Comparison of ENCODE assay signal across 11 mouse cellular contexts in the genomic region with DNA sequence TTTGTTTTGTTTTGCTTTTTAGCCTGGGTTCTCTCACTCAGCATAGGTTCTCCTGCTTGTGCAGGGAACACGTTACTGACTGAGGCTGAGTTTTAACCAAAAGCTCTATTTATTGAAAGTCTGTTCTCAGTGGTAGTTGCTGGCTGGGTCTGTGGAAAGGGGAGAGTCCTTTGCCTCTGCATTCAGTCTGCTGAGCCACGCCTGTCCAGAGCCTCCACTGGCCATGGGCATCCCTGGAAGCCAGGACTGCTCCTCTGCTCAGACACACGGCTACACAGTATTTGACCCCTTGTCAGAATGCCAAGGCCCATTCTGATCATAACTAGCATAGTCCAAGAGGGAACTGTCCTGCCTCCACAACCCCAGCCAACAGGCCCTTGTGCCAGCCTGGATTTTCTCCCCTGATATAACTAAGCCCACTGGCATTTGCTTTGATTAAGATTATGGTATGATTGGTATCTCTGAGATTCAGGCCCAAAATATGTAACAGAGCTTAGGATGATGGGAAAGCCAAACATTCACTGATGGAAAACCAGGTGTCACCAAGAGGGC.
DNase-seq lines count a peak whose midpoint lies in the region; ATAC-seq lines count a peak whose summit lies in the region.
"Had no signal": no experiment of that assay in that cellular context is flagged by ENCODE, and none has a peak within 500 bp of the region (broad histone marks: within the 10 kb centered on the region; RNA-seq: fewer than 3 reads in every experiment).

No protein-coding gene starts in this region.

- H3K9me3 ChIP-seq in heart, embryonic 13.5 days: no peaks in the 10 kb centered on the region
- no peaks in the 10 kb centered on the region for H3K9me3 ChIP-seq in liver, embryonic 15.5 days (replicated peaks)
- H3K9me3 ChIP-seq: limb, embryonic 12.5 days; neural tube, embryonic 13.5 days had no signal

- peaks cover 42% of the 10 kb centered on the region for H3K36me3 ChIP-seq in heart, embryonic 13.5 days
- H3K36me3 ChIP-seq in liver, embryonic 15.5 days (replicated peaks): no peaks in the 10 kb centered on the region
- H3K36me3 ChIP-seq: limb, embryonic 12.5 days; neural tube, embryonic 13.5 days had no signal

- WGBS in heart, embryonic 13.5 days: 26% methylated on average over 3 of the region's 3 CpGs
- 41% methylated on average over 3 of the region's 3 CpGs for WGBS in liver, embryonic 15.5 days (ENCODE audit: insufficient replicate concordance)

- H3K27me3 ChIP-seq in heart, embryonic 13.5 days (replicated peaks): no peaks in the 10 kb centered on the region
- H3K27me3 ChIP-seq in liver, embryonic 15.5 days: no peaks in the 10 kb centered on the region
- H3K27me3 ChIP-seq: limb, embryonic 12.5 days; neural tube, embryonic 13.5 days had no signal

- peak; percentile 45 to 48 for DNase-seq in cerebellum, postnatal 10 days
- no peak for DNase-seq in cerebellum, postnatal 14 days
- peak; percentile 77 for DNase-seq in 3T3-L1 (ENCODE audit: low read depth, low spot score)
- DNase-seq in frontal cortex, postnatal 36 days (ENCODE audit: low spot score in 2 of 2): no peak
- DNase-seq in natural killer cell, adult 2 months (ENCODE audit: low spot score in 2 of 2): no peak
- no peak for DNase-seq in gastrocnemius, postnatal 10 days

- no peak for ATAC-seq in heart, embryonic 13.5 days (ENCODE audit: extremely low read depth, insufficient number of reproducible peaks, low FRiP score, low TSS enrichment)
- no peak for ATAC-seq in liver, embryonic 15.5 days (ENCODE audit: insufficient read depth)
- ATAC-seq: CD4-positive, CD25-positive, alpha-beta regulatory T cell, adult 4 months had no signal

- peak overlapping the region; percentile 33; the same call in 1 of the 2 replicates for H3K4me2 ChIP-seq in heart, embryonic 13.5 days
- H3K4me2 ChIP-seq in liver, embryonic 15.5 days: no peak overlapping the region
- H3K4me2 ChIP-seq: limb, embryonic 12.5 days; neural tube, embryonic 13.5 days had no signal

- peak overlapping the region; percentile 77 for H3K9ac ChIP-seq in heart, embryonic 13.5 days
- no peak overlapping the region for H3K9ac ChIP-seq in liver, embryonic 15.5 days
- H3K9ac ChIP-seq: limb, embryonic 12.5 days; neural tube, embryonic 13.5 days had no signal

- no peak overlapping the region for H3K4me3 ChIP-seq in heart, embryonic 13.5 days
- H3K4me3 ChIP-seq in liver, embryonic 15.5 days (replicated peaks): no peak overlapping the region
- H3K4me3 ChIP-seq: limb, embryonic 12.5 days; neural tube, embryonic 13.5 days had no signal

- H3K27ac ChIP-seq in heart, embryonic 13.5 days (replicated peaks): peak overlapping the region; percentile 99
- H3K27ac ChIP-seq in liver, embryonic 15.5 days (replicated peaks): peak overlapping the region; percentile 26; the same call in 1 of the 2 replicates
- H3K27ac ChIP-seq: limb, embryonic 12.5 days; neural tube, embryonic 13.5 days had no signal

- H3K4me1 ChIP-seq in heart, embryonic 13.5 days: peaks cover 90% of the 10 kb centered on the region
- peaks cover 17% of the 10 kb centered on the region for H3K4me1 ChIP-seq in liver, embryonic 15.5 days (replicated peaks)
- H3K4me1 ChIP-seq: limb, embryonic 12.5 days had no signal

Comparison
In these comparisons a context has a peak if more than half of its experiments do, and no peak if none do; other contexts are left out.
1. DNase-seq: peak in cerebellum, postnatal 10 days (2 of 2) and 3T3-L1 (single experiment); none in cerebellum, postnatal 14 days (0 of 2), frontal cortex, postnatal 36 days (0 of 2), natural killer cell, adult 2 months (0 of 2) and gastrocnemius, postnatal 10 days (single experiment).